Mouse (Mus musculus): ENCODE measurements around the gene Tal1. TPM values are rescaled to one million over a fixed set of nuclear protein-coding genes. Genes with fewer than 3 reads are reported as not detected.
A peak's percentile ranks its signal among the peaks of the same experiment; 100 is the strongest.

Tal1 gene
- total and polyA plus RNA-seq, 3 experiments: 2.9 to 3.3 (median 3.1) TPM

GRCm38 (mm10) chr4:115086257-115086656 is 30.0 kb downstream of the Tal1 start:
- H3K27ac ChIP-seq: no peak overlapping the region
- no peak for DNase-seq
- TF ChIP-seq POLR2A (IDR thresholded peaks at IDR 0.05; ENCODE audit: insufficient read depth, low read depth, low read length): no peak
- no peak for TF ChIP-seq EP300 (IDR thresholded peaks at IDR 0.05; ENCODE audit: insufficient read depth, low read depth, low read length)
- no peak for TF ChIP-seq CTCF (IDR thresholded peaks at IDR 0.05)
- H3K9ac ChIP-seq (ENCODE audit: low read depth, low read length): no peak overlapping the region
- intact Hi-C loops (cut with DNase I): loop anchor here (5.0 kb wide), 1 partner anchor 89 kb away; no protein-coding TSS in a partner anchor
- no peaks in the 10 kb centered on the region for H3K36me3 ChIP-seq (ENCODE audit: control insufficient read depth, insufficient read depth, low read length)
- no peaks in the 10 kb centered on the region; the same call in 1 of the 2 replicates for H3K4me1 ChIP-seq (ENCODE audit: control insufficient read depth, insufficient read depth, low read length)
- H3K27me3 ChIP-seq (ENCODE audit: control insufficient read depth, insufficient read depth, low read length): no peaks in the 10 kb centered on the region; the same call in 1 of the 2 replicates
- no peak overlapping the region for H3K4me3 ChIP-seq
- no peaks in the 10 kb centered on the region for H3K79me2 ChIP-seq (replicated peaks; ENCODE audit: control insufficient read depth, insufficient read depth, low read length)
- whole genome bisulfite sequencing: 62% methylated on average over 4 of the region's 4 CpGs

- H3K27ac ChIP-seq: no peak overlapping the region
- H3K27me3 ChIP-seq (ENCODE audit: control insufficient read depth, insufficient read depth, low read length): no peaks in the 10 kb centered on the region; the same call in 1 of the 2 replicates
- no peak overlapping the region for H3K9ac ChIP-seq (ENCODE audit: low read depth, low read length)
- WGBS: 56% methylated on average over 3 of the region's 3 CpGs
- peak in 1 of 2 experiments; percentile 6 for DNase-seq
- intact Hi-C loops (cut with DNase I): loop anchor here (5.0 kb wide), 1 partner anchor 90 kb away; no protein-coding TSS in a partner anchor
- H3K4me1 ChIP-seq (ENCODE audit: control insufficient read depth, insufficient read depth, low read length): no peaks in the 10 kb centered on the region; the same call in 1 of the 2 replicates
- no peaks in the 10 kb centered on the region for H3K79me2 ChIP-seq (replicated peaks; ENCODE audit: control insufficient read depth, insufficient read depth, low read length)
- H3K4me3 ChIP-seq: no peak overlapping the region
- no peak for TF ChIP-seq CTCF (IDR thresholded peaks at IDR 0.05)
- no peak for TF ChIP-seq EP300 (IDR thresholded peaks at IDR 0.05; ENCODE audit: insufficient read depth, low read depth, low read length)
- no peak for TF ChIP-seq POLR2A (IDR thresholded peaks at IDR 0.05; ENCODE audit: insufficient read depth, low read depth, low read length)
- no peaks in the 10 kb centered on the region for H3K36me3 ChIP-seq (ENCODE audit: control insufficient read depth, insufficient read depth, low read length)
Observed at GRCm38 (mm10) chr4:115086763-115087415, 30.7 kb downstream of the Tal1 start.

DNA sequence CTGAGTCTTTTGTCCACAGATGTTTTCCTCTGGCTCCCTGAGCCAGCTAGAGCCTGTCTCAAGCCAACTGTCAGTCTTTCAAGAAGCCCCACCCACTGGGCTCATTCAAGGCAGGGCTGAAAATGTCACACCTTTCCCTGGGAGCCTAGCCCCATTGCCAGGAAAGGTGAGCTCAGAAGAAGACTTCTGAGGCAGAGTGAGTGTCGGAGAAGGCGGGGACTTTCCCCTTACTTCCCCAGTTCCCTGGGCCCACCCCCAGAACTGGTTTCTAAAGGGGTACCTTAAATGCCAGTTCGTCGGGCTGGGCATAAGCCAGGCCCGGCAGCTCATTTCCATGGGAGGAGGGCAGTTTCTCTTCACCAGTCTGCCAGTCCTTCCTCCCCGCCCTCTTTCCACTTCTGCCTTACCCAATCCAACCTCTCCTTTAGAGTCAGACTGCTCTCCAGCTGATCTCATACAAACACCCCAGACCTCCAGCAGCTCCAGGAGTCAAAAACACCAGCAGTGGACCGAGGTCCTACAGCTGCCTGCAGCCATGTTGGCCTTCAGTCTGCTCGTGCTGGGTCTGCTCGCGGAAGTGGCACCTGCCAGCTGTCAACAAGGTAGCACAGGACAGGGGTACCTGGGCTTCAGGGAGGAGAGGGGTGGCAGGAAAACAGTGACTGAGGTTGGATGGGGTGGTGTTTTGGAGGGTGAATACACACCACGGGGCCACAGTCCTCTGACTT is 32.5 kb downstream of the Tal1 start, which contains the start of gene Pdzk1ip1:
Gene Pdzk1ip1 (plus strand): TSS at position 98 of the 728 bp plus-strand sequence.
- intact Hi-C loops (cut with DNase I): loop anchor here (5.0 kb wide), 1 partner anchor 91 kb away; no protein-coding TSS in a partner anchor
- no peak within 1 kb of the TSS for H3K9ac ChIP-seq (ENCODE audit: low read depth, low read length)
- no peak within 1 kb of the TSS for H3K27ac ChIP-seq
- H3K4me1 ChIP-seq (ENCODE audit: control insufficient read depth, insufficient read depth, low read length): no peaks in the 10 kb centered on the region; the same call in 1 of the 2 replicates
- H3K27me3 ChIP-seq (ENCODE audit: control insufficient read depth, insufficient read depth, low read length): no peaks in the 10 kb centered on the region; the same call in 1 of the 2 replicates
- no peaks in the 10 kb centered on the region for H3K79me2 ChIP-seq (replicated peaks; ENCODE audit: control insufficient read depth, insufficient read depth, low read length)
- WGBS: 19% methylated on average over 11 of the region's 11 CpGs
- no peak within 1 kb of the TSS for H3K4me3 ChIP-seq
- DNase-seq: peak in 1 of 2 experiments; percentile 14
- no peaks in the 10 kb centered on the region for H3K36me3 ChIP-seq (ENCODE audit: control insufficient read depth, insufficient read depth, low read length)
- TF ChIP-seq POLR2A (IDR thresholded peaks at IDR 0.05; ENCODE audit: insufficient read depth, low read depth, low read length) (no peak), CTCF (IDR thresholded peaks at IDR 0.05) (no peak), EP300 (IDR thresholded peaks at IDR 0.05; ENCODE audit: insufficient read depth, low read depth, low read length) (no peak)

GRCm38 (mm10) chr4:115090592-115090991 is 34.4 kb downstream of the Tal1 start:
- no peak overlapping the region for H3K4me3 ChIP-seq
- H3K4me1 ChIP-seq (ENCODE audit: control insufficient read depth, insufficient read depth, low read length): no peaks in the 10 kb centered on the region
- no peak overlapping the region for H3K9ac ChIP-seq (ENCODE audit: low read depth, low read length)
- WGBS: 60% methylated on average over 2 of the region's 2 CpGs
- DNase-seq: peak in 1 of 2 experiments; percentile 5
- H3K27me3 ChIP-seq (ENCODE audit: control insufficient read depth, insufficient read depth, low read length): no peaks in the 10 kb centered on the region; the same call in 1 of the 2 replicates
- H3K79me2 ChIP-seq (replicated peaks; ENCODE audit: control insufficient read depth, insufficient read depth, low read length): no peaks in the 10 kb centered on the region
- no peak overlapping the region for H3K27ac ChIP-seq
- TF ChIP-seq EP300 (IDR thresholded peaks at IDR 0.05; ENCODE audit: insufficient read depth, low read depth, low read length): no peak
- intact Hi-C loops (cut with DNase I): no loop called here
- H3K36me3 ChIP-seq (ENCODE audit: control insufficient read depth, insufficient read depth, low read length): no peaks in the 10 kb centered on the region

DNA sequence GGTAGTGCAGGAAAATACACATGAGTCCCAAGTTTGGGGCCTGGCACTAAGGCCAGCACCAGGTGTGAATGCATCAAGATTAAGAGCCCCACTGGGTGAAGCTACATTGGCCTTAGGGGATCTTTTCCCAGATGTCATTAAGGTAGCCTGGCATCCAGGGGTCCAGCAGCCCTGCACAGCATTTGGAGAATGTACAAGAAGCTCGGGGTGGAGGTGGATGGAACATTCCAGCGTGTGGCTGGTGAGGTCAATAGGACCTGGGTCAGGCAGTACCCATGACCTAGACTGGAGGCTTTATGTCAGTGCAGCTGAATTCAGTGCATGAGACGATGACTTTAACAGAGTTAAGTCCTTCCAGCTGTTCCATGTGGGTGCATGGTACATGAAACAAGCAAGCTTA is 35.6 kb downstream of the Tal1 start:
- peak in 1 of 2 experiments; percentile 9 for DNase-seq
- Histone ChIP-seq H3K9ac (ENCODE audit: low read depth, low read length) (no peak overlapping the region), H3K4me1 (ENCODE audit: control insufficient read depth, insufficient read depth, low read length) (peaks cover 4% of the 10 kb centered on the region), H3K36me3 (ENCODE audit: control insufficient read depth, insufficient read depth, low read length) (no peaks in the 10 kb centered on the region), H3K27me3 (ENCODE audit: control insufficient read depth, insufficient read depth, low read length) (no peaks in the 10 kb centered on the region; the same call in 1 of the 2 replicates), H3K27ac (no peak overlapping the region), H3K4me3 (no peak overlapping the region), H3K79me2 (replicated peaks; ENCODE audit: control insufficient read depth, insufficient read depth, low read length) (no peaks in the 10 kb centered on the region)
- WGBS: 73% methylated on average over 3 of the region's 3 CpGs
- intact Hi-C loops (cut with DNase I): no loop called here
- TF ChIP-seq EP300 (IDR thresholded peaks at IDR 0.05; ENCODE audit: insufficient read depth, low read depth, low read length) (no peak), CTCF (IDR thresholded peaks at IDR 0.05) (no peak), POLR2A (IDR thresholded peaks at IDR 0.05; ENCODE audit: insufficient read depth, low read depth, low read length) (no peak)

Measured in heart, adult 2 months (tissue).